Mouse (Mus musculus): ENCODE results near the gene Epsti1.

Epsti1 gene

GRCm38 (mm10) chr14:78019935-78020334 lies 115.9 kb downstream of the Epsti1 start:
- DNase-seq = no peak

DNA sequence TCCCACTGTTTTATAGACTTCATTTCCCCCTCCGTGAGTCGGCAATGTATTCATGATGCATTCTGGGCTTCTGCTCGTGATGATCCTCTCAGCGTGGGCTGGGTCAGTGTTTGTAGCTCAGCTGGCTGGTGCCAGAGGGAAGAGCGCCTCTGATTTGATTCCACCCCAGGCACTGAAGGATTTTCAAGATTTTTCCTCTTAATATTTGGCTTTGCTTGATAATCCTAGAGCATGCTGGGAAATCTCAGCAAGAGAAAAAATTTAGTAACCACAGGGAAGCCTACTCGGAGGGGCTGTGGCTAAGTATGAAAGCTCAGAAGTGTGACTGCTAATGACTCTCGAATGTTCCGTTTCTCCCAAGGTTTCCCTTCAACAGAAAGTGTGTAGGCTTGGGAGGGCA lies 134.8 kb downstream of the Epsti1 start:
- DNase-seq = no peak

DNA sequence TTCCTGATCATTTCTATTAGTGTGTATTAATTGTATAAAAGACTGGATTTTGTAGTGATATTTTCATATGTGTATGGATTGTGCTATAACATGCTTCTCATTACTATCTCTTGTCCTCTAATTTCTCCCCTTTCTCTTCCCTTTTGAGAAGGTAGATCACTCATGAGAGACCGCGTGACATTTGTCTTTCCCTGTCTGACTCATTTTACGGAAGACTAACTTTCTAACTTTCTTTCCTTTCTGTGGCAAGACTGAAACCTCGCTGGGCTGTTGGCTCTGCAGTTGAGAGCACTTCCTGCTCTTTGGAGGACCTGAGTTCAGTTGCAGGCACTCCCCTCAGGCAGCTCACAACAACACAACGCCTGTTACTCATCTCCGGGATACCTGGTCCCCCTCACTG lies 136.6 kb downstream of the Epsti1 start:
- no peak for DNase-seq

DNA sequence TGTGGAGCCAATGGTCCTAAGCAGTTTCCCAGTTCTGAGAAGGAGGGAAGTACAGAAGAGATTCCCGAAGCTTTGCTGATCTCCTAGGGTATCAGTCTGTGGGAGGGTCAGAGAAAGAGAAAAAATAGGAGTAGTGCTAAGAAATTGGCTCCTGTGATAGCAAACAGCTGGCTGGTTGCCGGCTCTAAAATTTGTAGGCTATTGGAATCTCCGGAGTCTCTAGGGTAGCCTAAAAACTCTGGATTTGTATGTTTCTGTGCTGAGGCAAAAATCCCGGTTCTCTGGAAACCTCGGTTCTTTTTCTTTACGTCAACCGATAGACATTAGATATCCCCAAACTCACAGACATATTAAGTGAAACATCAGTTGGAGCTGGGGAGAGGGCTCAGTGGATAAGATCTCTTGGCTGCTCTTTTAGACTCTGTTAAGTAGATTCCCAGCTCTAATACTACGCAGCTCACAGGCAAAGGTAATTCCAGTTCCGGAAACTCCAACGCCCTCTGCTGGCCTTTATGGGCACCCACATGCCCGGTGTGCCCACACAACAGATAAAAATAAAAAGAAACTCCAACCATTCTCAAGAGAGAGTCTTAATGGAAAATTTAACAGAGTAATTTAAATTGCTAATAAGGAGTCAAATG lies 138.0 kb downstream of the Epsti1 start:
- no peak for DNase-seq

- no peak for DNase-seq
These were observed 139.0 kb downstream of the Epsti1 start for GRCm38 (mm10) chr14:78043079-78043478.

DNA sequence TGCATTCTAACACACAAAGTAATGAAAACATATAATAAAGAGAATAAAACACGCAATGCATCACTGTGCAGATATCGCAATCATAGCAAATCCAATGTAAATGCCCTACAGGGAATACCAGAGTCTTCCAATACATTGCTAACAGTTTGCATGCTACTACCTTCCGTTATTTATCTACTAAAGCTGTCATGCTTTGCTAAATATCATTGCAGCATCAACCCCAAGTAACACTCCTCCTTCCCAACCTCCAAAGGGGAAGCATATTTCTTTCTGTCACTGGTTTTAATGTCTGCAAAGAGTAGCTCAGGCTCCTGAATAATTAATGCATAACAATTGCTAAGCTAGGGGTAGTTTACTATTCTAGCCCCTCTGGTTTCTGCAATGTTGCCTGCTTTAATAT lies 144.2 kb downstream of the Epsti1 start:
- no peak for DNase-seq

DNA sequence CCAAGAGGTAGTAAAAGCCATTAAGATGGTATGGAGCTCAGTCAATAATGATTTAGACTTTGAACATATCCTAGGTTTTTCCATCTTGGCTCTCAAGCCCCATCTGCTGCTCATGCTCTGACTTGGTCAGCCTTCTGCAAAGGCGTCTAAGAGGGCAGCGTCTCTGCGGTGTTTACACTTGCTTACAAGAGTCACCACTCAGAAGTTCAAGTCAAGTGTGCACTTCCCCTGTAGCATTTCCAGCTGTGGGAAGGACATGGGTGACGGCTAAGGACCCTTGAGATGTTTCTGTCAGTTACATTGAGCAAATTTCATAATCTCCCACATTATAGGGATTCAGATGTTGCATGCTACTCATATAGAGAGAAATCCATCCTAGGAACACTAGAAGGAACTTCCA lies 144.6 kb downstream of the Epsti1 start:
- DNase-seq = no peak

Data from right cerebral cortex, adult 18-20 months (tissue).